Mouse (Mus musculus): ENCODE measurements at regions not wholly inside any gene's neighbourhood (a gene's known extent, or its start where the extent isn't known, plus 50 kb on each side); places are given as distances from the start of the nearest gene placed in this dataset.

DNA sequence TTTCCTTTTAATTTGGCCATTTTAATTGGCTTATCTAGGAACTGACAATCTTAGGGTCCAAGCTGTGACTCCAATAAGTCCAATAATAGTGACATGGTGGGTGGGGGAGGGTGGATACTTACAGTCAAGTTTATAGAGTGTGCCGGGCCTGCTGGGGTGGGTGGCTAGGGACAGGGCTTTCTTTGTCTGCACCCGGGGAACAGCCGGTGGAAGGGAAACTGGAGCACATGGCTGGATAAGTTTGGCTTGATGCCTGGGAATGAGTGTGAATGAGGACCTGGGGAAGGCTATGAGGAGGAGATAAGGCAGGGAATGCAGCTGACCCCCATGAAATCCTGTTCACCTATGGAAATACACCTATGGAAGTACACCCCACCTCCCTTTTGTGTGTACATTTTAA lies 81.7 kb upstream of the Cers4 start:
- DNase-seq (ENCODE audit: low spot score), result no peak

DNA sequence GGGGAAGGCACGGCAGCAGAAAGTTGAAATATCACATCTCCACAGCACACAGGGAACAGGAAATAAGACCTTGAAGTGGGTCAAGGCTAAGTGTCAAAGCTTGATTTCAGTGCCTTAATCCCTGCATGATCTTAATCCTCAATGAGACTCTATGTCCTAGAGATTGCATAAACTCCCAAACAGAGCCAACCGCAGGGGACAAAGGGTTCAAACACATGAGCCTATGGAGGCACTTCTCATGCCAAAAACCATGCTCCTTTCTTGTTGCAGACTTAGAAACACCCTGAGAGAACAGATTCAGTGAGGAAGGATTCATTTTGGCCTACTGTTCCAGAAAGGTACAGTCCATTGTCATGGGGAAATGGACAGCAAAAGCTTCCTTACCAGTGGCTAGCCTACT lies 81.0 kb upstream of the Cers4 start:
- DNase-seq (ENCODE audit: low spot score), result no peak

DNA sequence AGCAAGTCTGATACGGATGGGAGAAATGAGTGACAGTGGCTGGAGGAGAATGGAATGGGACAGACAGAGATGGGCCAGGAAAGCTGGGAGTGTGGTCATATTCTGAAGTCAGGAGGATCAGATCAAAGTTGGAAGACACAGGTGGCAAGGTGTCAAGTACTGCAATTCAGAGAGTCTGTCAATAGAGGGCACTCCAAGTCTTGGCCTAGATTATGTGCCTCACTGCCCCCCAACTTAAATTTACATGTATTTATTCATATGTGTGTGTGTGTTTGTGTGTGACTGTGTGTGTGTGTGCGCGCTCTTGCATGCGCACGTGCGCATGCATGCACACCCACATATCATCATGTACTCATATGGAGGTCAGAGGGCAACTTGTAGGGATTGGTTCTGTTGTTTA lies 79.6 kb upstream of the Cers4 start:
- peak; percentile 59 for DNase-seq (ENCODE audit: low spot score)

DNA sequence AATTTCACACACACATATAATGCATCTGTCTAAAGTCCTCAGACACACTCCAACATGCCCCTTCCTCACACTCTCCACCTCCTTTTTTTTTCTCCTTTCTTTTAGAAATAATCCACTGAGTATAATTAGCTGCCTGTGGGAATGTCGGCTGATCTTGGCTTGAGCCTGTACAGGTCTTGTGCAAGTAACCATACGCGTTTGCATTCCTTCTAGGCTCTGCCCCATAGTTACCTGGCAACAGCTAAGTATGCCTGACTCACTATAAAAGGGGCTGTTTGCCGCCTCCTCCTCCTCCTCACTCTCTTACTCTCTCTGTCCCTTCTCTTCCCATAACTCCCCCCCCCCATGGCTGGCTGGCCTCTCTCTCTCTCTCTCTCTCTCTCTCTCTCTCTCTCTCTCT lies 79.1 kb upstream of the Cers4 start:
- DNase-seq (ENCODE audit: low spot score), result no peak

DNA sequence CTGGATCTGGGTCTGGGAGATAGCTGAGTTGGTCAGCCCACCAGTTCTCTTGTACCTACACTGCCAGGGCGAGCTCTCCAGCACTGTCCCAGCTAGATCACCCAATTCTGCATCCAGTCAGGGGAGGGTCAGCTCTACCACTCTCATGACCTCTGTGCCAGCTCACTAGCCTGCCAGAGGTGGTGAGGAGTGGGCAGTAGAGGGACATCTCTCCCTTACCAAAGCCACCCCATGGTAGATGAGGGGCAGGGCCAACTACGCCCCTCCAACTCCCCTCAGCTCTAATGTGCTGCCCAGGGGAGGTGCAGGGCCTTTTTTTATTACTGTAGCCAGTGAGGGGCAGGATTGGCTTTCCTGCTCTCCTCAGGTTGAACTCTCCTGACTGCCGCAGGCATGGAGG lies 75.7 kb upstream of the Cers4 start:
- no peak for DNase-seq (ENCODE audit: low spot score)

DNA sequence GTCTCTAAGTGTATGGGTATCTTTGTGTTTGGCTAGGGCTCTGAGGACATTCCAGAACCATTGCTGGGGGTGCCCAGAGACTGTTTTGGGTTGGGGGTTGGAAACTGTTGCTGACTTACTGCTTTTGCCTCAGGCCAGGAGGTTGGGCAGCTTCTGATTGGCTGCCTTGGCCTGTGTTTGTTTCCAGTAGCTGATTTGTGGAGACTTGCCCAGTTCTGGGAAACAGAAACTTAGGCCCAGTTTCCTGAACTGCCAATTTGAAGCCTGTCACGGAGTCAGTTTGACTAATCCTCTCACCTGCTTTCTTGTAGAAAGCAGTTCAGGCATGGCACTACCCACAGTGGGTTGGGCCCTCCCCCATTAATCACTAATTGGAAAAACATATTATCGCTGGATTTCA lies 59.7 kb upstream of the Cers4 start:
- DNase-seq (ENCODE audit: low spot score), result no peak

DNA sequence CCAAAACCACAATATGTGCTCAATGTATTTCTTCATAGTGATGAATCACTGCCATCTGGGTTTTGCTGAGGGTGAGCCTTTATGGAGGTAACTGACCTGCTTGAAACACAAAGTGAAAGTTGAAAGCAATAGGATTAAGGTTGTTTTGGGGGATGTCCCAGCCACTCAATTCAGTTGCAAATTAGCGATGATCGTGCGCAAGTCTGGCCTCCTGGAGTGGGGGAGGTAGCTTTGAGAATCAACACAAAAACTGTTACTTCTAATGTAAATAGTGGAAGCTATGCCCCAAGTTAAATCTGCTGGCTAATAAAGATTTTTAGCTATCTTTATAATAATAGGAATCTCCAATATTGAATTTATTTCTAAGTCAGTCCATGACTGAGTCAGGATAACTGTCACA lies 56.3 kb upstream of the Cers4 start:
- no peak for DNase-seq (ENCODE audit: low spot score)
